Mouse (Mus musculus) cerebellum, adult (tissue): ENCODE measurements at regions not wholly inside any gene's neighbourhood (a gene's known extent, or its start where the extent isn't known, plus 50 kb on each side); places are given as distances from the start of the nearest gene placed in this dataset.

ENCODE experiments used
- ATAC-seq: cut with Nextera tagmentation; 2 replicates; pipeline ENCODE4 v1.9.2; 2017; ENCODE audit warnings: mild to moderate bottlenecking, moderate library complexity, mixed read lengths; ENCODE audit not compliant: insufficient number of reproducible peaks, low FRiP score, low TSS enrichment

GRCm38 (mm10) chr7:68686396-68687139, 62.5 kb downstream of the Arrdc4 start:
- ATAC-seq: no peak

- no peak for ATAC-seq
Measured at GRCm38 (mm10) chr7:68682929-68683643, 66.0 kb downstream of the Arrdc4 start.

GRCm38 (mm10) chr7:68682318-68682728, 66.7 kb downstream of the Arrdc4 start:
- no peak for ATAC-seq

GRCm38 (mm10) chr7:68679770-68680169, 69.3 kb downstream of the Arrdc4 start:
- no peak for ATAC-seq

- no peak for ATAC-seq
Measured at GRCm38 (mm10) chr7:68667790-68668732, 81.0 kb downstream of the Arrdc4 start.

GRCm38 (mm10) chr7:68667215-68667614, 81.8 kb downstream of the Arrdc4 start:
- no peak for ATAC-seq

- no peak for ATAC-seq
Measured at GRCm38 (mm10) chr7:68656354-68656753, 92.7 kb downstream of the Arrdc4 start.

- no peak for ATAC-seq
Measured at GRCm38 (mm10) chr7:68653534-68653933, 95.5 kb downstream of the Arrdc4 start.

GRCm38 (mm10) chr7:68651418-68651817, 97.6 kb downstream of the Arrdc4 start:
- ATAC-seq: no peak

- ATAC-seq: no peak
Measured at GRCm38 (mm10) chr7:68637556-68638215, 111.4 kb downstream of the Arrdc4 start.

GRCm38 (mm10) chr7:68621080-68621479, 128.0 kb downstream of the Arrdc4 start:
- ATAC-seq: no peak

GRCm38 (mm10) chr7:68610499-68610898, 138.5 kb downstream of the Arrdc4 start:
- ATAC-seq: no peak

GRCm38 (mm10) chr7:68607170-68607569, 141.9 kb downstream of the Arrdc4 start:
- no peak for ATAC-seq

GRCm38 (mm10) chr7:68606278-68606677, 142.8 kb downstream of the Arrdc4 start:
- ATAC-seq: no peak

- ATAC-seq: no peak
Measured at GRCm38 (mm10) chr7:68603711-68604110, 145.3 kb downstream of the Arrdc4 start.

- ATAC-seq: no peak
Measured at GRCm38 (mm10) chr7:68602003-68602402, 147.0 kb downstream of the Arrdc4 start.

GRCm38 (mm10) chr7:68594017-68594386, 155.0 kb downstream of the Arrdc4 start:
- ATAC-seq: no peak

GRCm38 (mm10) chr7:68593344-68594016, 155.6 kb downstream of the Arrdc4 start:
- ATAC-seq: no peak

- ATAC-seq: no peak
Measured at GRCm38 (mm10) chr7:68582540-68583325, 166.3 kb downstream of the Arrdc4 start.
